Mouse (Mus musculus) hindbrain, postnatal 0 days (tissue): ENCODE measurements at regions not wholly inside any gene's neighbourhood (a gene's known extent, or its start where the extent isn't known, plus 50 kb on each side); places are given as distances from the start of the nearest gene placed in this dataset.

Experiments
- ATAC-seq: fragments of 200-750 bp; cut with Nextera tagmentation; 2 replicates; pipeline ENCODE4 v1.8.0; 2017; ENCODE audit warnings: mild to moderate bottlenecking, moderate TSS enrichment, moderate library complexity
- DNase-seq: peaks from one replicate; pipeline ENCODE4 v3.0.0-alpha.2; 2015; ENCODE audit warnings: low spot score
- H3K27ac ChIP-seq: fragments of 300-500 bp; sonication (generic); 2 replicates; pipeline ENCODE4 v1.5.1; 2014; ENCODE audit warnings: mild to moderate bottlenecking
- H3K27me3 ChIP-seq: fragments of 300-500 bp; sonication (generic); 2 replicates; pipeline ENCODE4 v1.6.1; 2014; ENCODE audit warnings: low read length, mixed read lengths; ENCODE audit not compliant: insufficient read depth
- H3K36me3 ChIP-seq: fragments of 300-500 bp; sonication (generic); 2 replicates; pipeline ENCODE4 v1.6.1; 2014; ENCODE audit warnings: low read length, mixed read lengths; ENCODE audit not compliant: insufficient read depth
- H3K4me1 ChIP-seq: fragments of 300-500 bp; sonication (generic); 2 replicates; pipeline ENCODE4 v1.6.1; 2014; ENCODE audit warnings: antibody characterized with exemption, low read length, mixed read lengths; ENCODE audit not compliant: insufficient read depth
- H3K4me2 ChIP-seq: fragments of 300-500 bp; sonication (generic); 2 replicates; pipeline ENCODE4 v1.6.1; 2014; ENCODE audit warnings: low read depth, mild to moderate bottlenecking, low read length, moderate library complexity, mixed read lengths
- H3K4me3 ChIP-seq: fragments of 300-500 bp; sonication (generic); 2 replicates; pipeline ENCODE4 v1.5.1; 2014; ENCODE audit warnings: low read length
- H3K9ac ChIP-seq: fragments of 300-500 bp; sonication (generic); replicated peaks from 2 replicates; pipeline ENCODE4 v1.6.1; 2014; ENCODE audit warnings: mild to moderate bottlenecking, low read length, moderate library complexity, mixed read lengths
- H3K9me3 ChIP-seq: fragments of 300-500 bp; sonication (generic); 2 replicates; pipeline ENCODE4 v1.6.1; 2016; ENCODE audit warnings: low read length, mixed read lengths
- CTCF ChIP-seq: IDR thresholded peaks from 2 replicates; pipeline ENCODE4 v1.5.1; 2016; ENCODE audit warnings: antibody characterized with exemption, control low read depth, low read depth
- WGBS: fragments of 180-500 bp; shearing (Covaris S2); extraction: QIAGEN DNeasy Blood & Tissue Kit; methylation state at CpG from one replicate; pipeline ENCODE4 v1.1.7; 2014; 5-methylcytosine and 5-hydroxymethylcytosine counted together

GRCm38 (mm10) chr15:59712077-59712752 lies 304.2 kb downstream of the 4933412E24Rik start:
- Histone ChIP-seq H3K27me3 (no peaks in the 10 kb centered on the region), H3K9ac (no peak overlapping the region), H3K36me3 (no peaks in the 10 kb centered on the region), H3K4me2 (no peak overlapping the region), H3K4me1 (no peaks in the 10 kb centered on the region), H3K27ac (no peak overlapping the region), H3K9me3 (no peaks in the 10 kb centered on the region), H3K4me3 (no peak overlapping the region)
- ATAC-seq (no peak), DNase-seq (no peak)
- TF ChIP-seq CTCF: no peak
- WGBS: 82% methylated on average over 5 of the region's 5 CpGs

- no peak for TF ChIP-seq CTCF
- Histone ChIP-seq H3K27ac (no peak overlapping the region), H3K9me3 (no peaks in the 10 kb centered on the region), H3K27me3 (no peaks in the 10 kb centered on the region), H3K9ac (no peak overlapping the region), H3K4me3 (no peak overlapping the region), H3K36me3 (no peaks in the 10 kb centered on the region), H3K4me2 (no peak overlapping the region), H3K4me1 (0 out of 2 replicates have a peak, but pooled peaks cover 5% of the 10 kb centered on the region)
- DNase-seq: no peak
- no peak for ATAC-seq
- 83% methylated on average over 2 of the region's 2 CpGs for WGBS
Measured at GRCm38 (mm10) chr15:59709925-59710324, 306.5 kb downstream of the 4933412E24Rik start.

- no peak overlapping the region for H3K9ac ChIP-seq
- DNase-seq: no peak
- no peak overlapping the region for H3K27ac ChIP-seq
- 0 out of 2 replicates have a peak, but pooled peaks cover 5% of the 10 kb centered on the region for H3K4me1 ChIP-seq
- no peak for ATAC-seq
- H3K4me2 ChIP-seq: no peak overlapping the region
- H3K27me3 ChIP-seq: no peaks in the 10 kb centered on the region
- H3K9me3 ChIP-seq: no peaks in the 10 kb centered on the region
- no peak overlapping the region for H3K4me3 ChIP-seq
- H3K36me3 ChIP-seq: no peaks in the 10 kb centered on the region
- no peak for TF ChIP-seq CTCF
Measured at GRCm38 (mm10) chr15:59708402-59708801, 308.0 kb downstream of the 4933412E24Rik start.

GRCm38 (mm10) chr15:59707081-59707480 lies 309.3 kb downstream of the 4933412E24Rik start:
- no peak for TF ChIP-seq CTCF
- no peaks in the 10 kb centered on the region for H3K9me3 ChIP-seq
- ATAC-seq: no peak
- WGBS: 90% methylated on average over 8 of the region's 8 CpGs
- H3K4me3 ChIP-seq: no peak overlapping the region
- H3K27ac ChIP-seq: no peak overlapping the region
- 0 out of 2 replicates have a peak, but pooled peaks cover 5% of the 10 kb centered on the region for H3K4me1 ChIP-seq
- H3K9ac ChIP-seq: no peak overlapping the region
- no peaks in the 10 kb centered on the region for H3K36me3 ChIP-seq
- H3K27me3 ChIP-seq: no peaks in the 10 kb centered on the region
- no peak for DNase-seq
- no peak overlapping the region for H3K4me2 ChIP-seq
